Mouse (Mus musculus): Measurements from ENCODE around the gene 1700016C15Rik. TPM values are rescaled to one million over a fixed set of nuclear protein-coding genes. Genes with fewer than 3 reads are reported as not detected.

The 1700016C15Rik gene
- polyA plus RNA-seq, 1 experiment from 2014 or later: 0.41 TPM

GRCm38 (mm10) chr1:177714397-177715012 lies 15.1 kb upstream of the 1700016C15Rik start:
- no peaks in the 10 kb centered on the region for H3K4me1 ChIP-seq (replicated peaks; ENCODE audit: control insufficient read depth, insufficient read depth, low read length)
- no peaks in the 10 kb centered on the region for H3K27me3 ChIP-seq (ENCODE audit: control insufficient read depth, insufficient read depth, low read depth, low read length)
- H3K4me2 ChIP-seq (ENCODE audit: low read depth, low read length): no peak overlapping the region
- WGBS: 80% methylated on average over 5 of the region's 5 CpGs
- H3K27ac ChIP-seq (ENCODE audit: low read length): no peak overlapping the region
- H3K4me3 ChIP-seq (ENCODE audit: low read length): no peak overlapping the region
- no peaks in the 10 kb centered on the region for H3K9me3 ChIP-seq (ENCODE audit: control insufficient read depth, low read length)
- ATAC-seq (ENCODE audit: low read depth): no peak
- H3K36me3 ChIP-seq (ENCODE audit: control insufficient read depth, insufficient read depth, low read length): no peaks in the 10 kb centered on the region
- no peak overlapping the region for H3K9ac ChIP-seq (ENCODE audit: low read length)

- H3K9me3 ChIP-seq (ENCODE audit: control insufficient read depth, low read length): no peaks in the 10 kb centered on the region
- no peaks in the 10 kb centered on the region for H3K4me1 ChIP-seq (replicated peaks; ENCODE audit: control insufficient read depth, insufficient read depth, low read length)
- H3K4me3 ChIP-seq (ENCODE audit: low read length): no peak overlapping the region
- H3K9ac ChIP-seq (ENCODE audit: low read length): no peak overlapping the region
- no peaks in the 10 kb centered on the region for H3K36me3 ChIP-seq (ENCODE audit: control insufficient read depth, insufficient read depth, low read length)
- no peaks in the 10 kb centered on the region for H3K27me3 ChIP-seq (ENCODE audit: control insufficient read depth, insufficient read depth, low read depth, low read length)
- H3K27ac ChIP-seq (ENCODE audit: low read length): no peak overlapping the region
- ATAC-seq (ENCODE audit: low read depth): no peak
- WGBS: 74% methylated on average over 3 of the region's 3 CpGs
- H3K4me2 ChIP-seq (ENCODE audit: low read depth, low read length): no peak overlapping the region
Observed at GRCm38 (mm10) chr1:177716448-177716847, 13.2 kb upstream of the 1700016C15Rik start.

GRCm38 (mm10) chr1:177717057-177717835 lies 12.4 kb upstream of the 1700016C15Rik start:
- Histone ChIP-seq H3K27me3 (ENCODE audit: control insufficient read depth, insufficient read depth, low read depth, low read length) (no peaks in the 10 kb centered on the region), H3K4me3 (ENCODE audit: low read length) (no peak overlapping the region), H3K4me1 (replicated peaks; ENCODE audit: control insufficient read depth, insufficient read depth, low read length) (no peaks in the 10 kb centered on the region), H3K27ac (ENCODE audit: low read length) (no peak overlapping the region), H3K36me3 (ENCODE audit: control insufficient read depth, insufficient read depth, low read length) (no peaks in the 10 kb centered on the region), H3K9me3 (ENCODE audit: control insufficient read depth, low read length) (no peaks in the 10 kb centered on the region), H3K4me2 (ENCODE audit: low read depth, low read length) (no peak overlapping the region), H3K9ac (ENCODE audit: low read length) (no peak overlapping the region)
- 65% methylated on average over 7 of the region's 7 CpGs for WGBS
- ATAC-seq (ENCODE audit: low read depth): no peak

- no peaks in the 10 kb centered on the region for H3K4me1 ChIP-seq (replicated peaks; ENCODE audit: control insufficient read depth, insufficient read depth, low read length)
- no peaks in the 10 kb centered on the region for H3K27me3 ChIP-seq (ENCODE audit: control insufficient read depth, insufficient read depth, low read depth, low read length)
- no peak overlapping the region for H3K4me3 ChIP-seq (ENCODE audit: low read length)
- no peak overlapping the region for H3K4me2 ChIP-seq (ENCODE audit: low read depth, low read length)
- H3K27ac ChIP-seq (ENCODE audit: low read length): no peak overlapping the region
- no peak for ATAC-seq (ENCODE audit: low read depth)
- no peak overlapping the region for H3K9ac ChIP-seq (ENCODE audit: low read length)
- H3K9me3 ChIP-seq (ENCODE audit: control insufficient read depth, low read length): no peaks in the 10 kb centered on the region
- no peaks in the 10 kb centered on the region for H3K36me3 ChIP-seq (ENCODE audit: control insufficient read depth, insufficient read depth, low read length)
- 61% methylated on average over 11 of the region's 11 CpGs for WGBS
Observed at GRCm38 (mm10) chr1:177718340-177719028, 11.1 kb upstream of the 1700016C15Rik start.

- Histone ChIP-seq H3K4me1 (replicated peaks; ENCODE audit: control insufficient read depth, insufficient read depth, low read length) (no peaks in the 10 kb centered on the region), H3K27ac (ENCODE audit: low read length) (no peak overlapping the region), H3K4me3 (ENCODE audit: low read length) (no peak overlapping the region), H3K9ac (ENCODE audit: low read length) (no peak overlapping the region), H3K9me3 (ENCODE audit: control insufficient read depth, low read length) (no peaks in the 10 kb centered on the region), H3K36me3 (ENCODE audit: control insufficient read depth, insufficient read depth, low read length) (no peaks in the 10 kb centered on the region), H3K27me3 (ENCODE audit: control insufficient read depth, insufficient read depth, low read depth, low read length) (no peaks in the 10 kb centered on the region), H3K4me2 (ENCODE audit: low read depth, low read length) (no peak overlapping the region)
- ATAC-seq (ENCODE audit: low read depth): peak; percentile 56; the same call in 1 of the 2 replicates
- WGBS: 66% methylated on average over 3 of the region's 3 CpGs
Observed at GRCm38 (mm10) chr1:177719029-177719427, 10.6 kb upstream of the 1700016C15Rik start.

- no peaks in the 10 kb centered on the region for H3K36me3 ChIP-seq (ENCODE audit: control insufficient read depth, insufficient read depth, low read length)
- no peaks in the 10 kb centered on the region for H3K27me3 ChIP-seq (ENCODE audit: control insufficient read depth, insufficient read depth, low read depth, low read length)
- 68% methylated on average over 4 of the region's 4 CpGs for WGBS
- H3K4me3 ChIP-seq (ENCODE audit: low read length): no peak overlapping the region
- no peak overlapping the region for H3K4me2 ChIP-seq (ENCODE audit: low read depth, low read length)
- ATAC-seq (ENCODE audit: low read depth): no peak
- no peak overlapping the region for H3K9ac ChIP-seq (ENCODE audit: low read length)
- H3K4me1 ChIP-seq (replicated peaks; ENCODE audit: control insufficient read depth, insufficient read depth, low read length): peaks cover 6% of the 10 kb centered on the region; the same call in 1 of the 2 replicates
- H3K27ac ChIP-seq (ENCODE audit: low read length): no peak overlapping the region
- H3K9me3 ChIP-seq (ENCODE audit: control insufficient read depth, low read length): no peaks in the 10 kb centered on the region
Observed at GRCm38 (mm10) chr1:177723786-177724185, 5.8 kb upstream of the 1700016C15Rik start.

- Histone ChIP-seq H3K4me3 (ENCODE audit: low read length) (no peak overlapping the region), H3K4me1 (replicated peaks; ENCODE audit: control insufficient read depth, insufficient read depth, low read length) (peaks cover 6% of the 10 kb centered on the region; the same call in 1 of the 2 replicates), H3K27me3 (ENCODE audit: control insufficient read depth, insufficient read depth, low read depth, low read length) (no peaks in the 10 kb centered on the region), H3K36me3 (ENCODE audit: control insufficient read depth, insufficient read depth, low read length) (no peaks in the 10 kb centered on the region), H3K9me3 (ENCODE audit: control insufficient read depth, low read length) (no peaks in the 10 kb centered on the region), H3K27ac (ENCODE audit: low read length) (peak overlapping the region; percentile 68), H3K9ac (ENCODE audit: low read length) (no peak overlapping the region), H3K4me2 (ENCODE audit: low read depth, low read length) (no peak overlapping the region)
- WGBS: 30% methylated on average over 5 of the region's 5 CpGs
- ATAC-seq (ENCODE audit: low read depth): peak; percentile 51
Observed at GRCm38 (mm10) chr1:177726870-177727269, 2.7 kb upstream of the 1700016C15Rik start.

GRCm38 (mm10) chr1:177727883-177728525 lies 1.6 kb upstream of the 1700016C15Rik start:
- H3K4me2 ChIP-seq (ENCODE audit: low read depth, low read length): no peak overlapping the region
- H3K4me1 ChIP-seq (replicated peaks; ENCODE audit: control insufficient read depth, insufficient read depth, low read length): peaks cover 6% of the 10 kb centered on the region; the same call in 1 of the 2 replicates
- H3K9ac ChIP-seq (ENCODE audit: low read length): no peak overlapping the region
- no peaks in the 10 kb centered on the region for H3K36me3 ChIP-seq (ENCODE audit: control insufficient read depth, insufficient read depth, low read length)
- no peaks in the 10 kb centered on the region for H3K27me3 ChIP-seq (ENCODE audit: control insufficient read depth, insufficient read depth, low read depth, low read length)
- H3K4me3 ChIP-seq (ENCODE audit: low read length): no peak overlapping the region
- H3K27ac ChIP-seq (ENCODE audit: low read length): peak overlapping the region; percentile 68
- H3K9me3 ChIP-seq (ENCODE audit: control insufficient read depth, low read length): no peaks in the 10 kb centered on the region
- ATAC-seq (ENCODE audit: low read depth): no peak
- WGBS: 81% methylated on average over 3 of the region's 3 CpGs

- ATAC-seq (ENCODE audit: low read depth): no peak
Observed at GRCm38 (mm10) chr1:177731973-177732372, 2.4 kb downstream of the 1700016C15Rik start.

More at GRCm38 (mm10) chr1:177731973-177732372, 2.4 kb downstream of the 1700016C15Rik start:
- H3K27ac ChIP-seq (ENCODE audit: low read length): no peak overlapping the region
- H3K9ac ChIP-seq (ENCODE audit: low read length): no peak overlapping the region
- 85% methylated on average over 3 of the region's 3 CpGs for WGBS
- H3K9me3 ChIP-seq (ENCODE audit: control insufficient read depth, low read length): no peaks in the 10 kb centered on the region
- no peaks in the 10 kb centered on the region for H3K27me3 ChIP-seq (ENCODE audit: control insufficient read depth, insufficient read depth, low read depth, low read length)
- no peaks in the 10 kb centered on the region for H3K36me3 ChIP-seq (ENCODE audit: control insufficient read depth, insufficient read depth, low read length)
- no peak overlapping the region for H3K4me2 ChIP-seq (ENCODE audit: low read depth, low read length)
- 0 out of 2 replicates have a peak, but pooled peaks cover 2% of the 10 kb centered on the region for H3K4me1 ChIP-seq (replicated peaks; ENCODE audit: control insufficient read depth, insufficient read depth, low read length)
- H3K4me3 ChIP-seq (ENCODE audit: low read length): no peak overlapping the region
